Mouse (Mus musculus) thymus, postnatal 10 days (tissue): ENCODE results near the gene Pde10a.

Experiments used
- DNase-seq, 2 experiments: peaks; one replicate each; pipeline ENCODE4 v3.0.0; 2021; ENCODE audit warnings: low spot score in 2 of 2

The Pde10a gene

DNA sequence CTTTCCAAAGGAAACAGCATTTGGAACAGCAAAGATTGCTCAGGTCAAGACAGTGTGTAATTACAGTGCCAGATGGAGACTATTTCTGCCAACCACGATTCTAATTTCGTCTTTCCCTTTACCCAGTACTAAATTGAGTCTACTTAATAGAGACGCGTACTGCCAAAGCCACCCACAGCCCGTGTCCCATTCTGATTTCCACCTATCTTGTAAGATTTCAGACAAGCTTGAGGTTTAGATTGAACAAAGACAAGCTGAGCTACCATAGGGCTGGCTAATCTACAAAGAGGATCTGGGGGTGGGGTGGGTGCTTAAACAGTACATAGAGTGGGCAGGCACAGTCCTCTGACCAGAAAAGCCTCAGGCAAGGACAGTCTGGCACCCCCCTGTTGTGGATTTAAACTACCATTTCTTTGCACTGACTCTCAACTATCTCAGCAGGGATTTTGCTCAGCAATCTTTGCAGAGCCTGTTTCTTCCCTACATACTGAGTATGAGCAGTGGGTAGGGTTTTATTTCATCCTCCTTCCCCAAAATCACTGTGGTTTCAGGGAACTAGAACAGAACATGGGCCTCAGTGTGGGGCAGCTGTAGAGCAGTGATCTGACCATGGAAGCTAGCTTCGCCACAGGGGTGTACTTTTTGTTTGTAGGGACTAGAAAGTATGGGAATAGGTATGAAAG, 507.3 kb downstream of the Pde10a start:
- DNase-seq: no peak

DNA sequence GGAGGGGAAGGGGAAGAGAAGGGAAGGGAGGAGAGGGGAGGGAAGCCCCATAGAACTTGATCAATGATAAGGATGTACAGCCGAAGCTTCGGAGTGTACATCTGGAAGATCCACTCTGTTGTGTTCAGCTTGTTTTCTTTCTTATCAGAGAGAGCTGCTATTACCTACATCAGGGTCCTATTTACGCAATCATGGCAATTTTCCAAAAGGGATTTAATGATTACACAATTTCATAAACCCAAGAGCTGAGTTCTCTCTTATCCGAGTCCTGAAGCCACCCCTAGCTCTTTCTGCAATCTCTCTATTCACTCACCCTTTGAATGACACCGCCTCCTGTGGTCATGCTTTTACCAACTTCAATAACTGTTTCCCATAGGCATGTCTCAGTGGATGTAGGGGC, 508.3 kb downstream of the Pde10a start:
- no peak for DNase-seq

DNA sequence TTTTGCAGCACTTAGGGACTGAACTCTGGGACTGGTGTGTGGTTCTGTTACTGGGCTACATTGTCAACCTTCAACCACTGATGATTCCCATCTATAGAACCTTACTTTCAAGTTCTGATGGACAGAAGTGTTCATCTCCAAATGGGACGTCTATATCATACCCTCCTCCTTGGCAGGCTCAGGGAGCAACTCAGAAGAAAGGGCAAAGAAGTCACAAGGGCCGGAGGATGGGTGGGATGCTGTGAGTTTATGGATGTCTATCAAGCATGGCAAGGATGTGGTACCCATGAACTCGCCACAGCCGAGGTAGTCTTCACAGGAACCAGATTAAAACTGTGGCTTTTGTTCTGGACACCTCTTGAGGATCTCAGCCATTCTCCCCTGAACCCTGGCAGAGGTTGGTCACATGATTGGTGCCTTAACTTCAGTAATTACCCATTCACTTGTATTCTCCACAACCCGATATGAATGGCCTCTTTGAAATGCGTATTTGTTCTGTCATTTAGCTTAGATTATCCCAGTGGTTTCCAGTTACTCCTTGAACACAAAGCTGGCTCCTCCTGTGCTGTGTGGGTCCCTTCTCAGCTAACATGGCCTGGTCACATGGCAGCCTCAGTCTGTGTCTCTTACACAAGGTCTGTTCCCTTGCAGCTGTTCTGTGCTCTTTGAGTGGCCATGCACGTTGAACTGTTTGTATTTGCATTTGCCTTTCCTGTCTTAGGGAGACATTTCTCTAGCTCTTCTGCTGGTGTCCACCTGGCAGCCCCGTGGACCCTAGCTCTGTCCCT, 510.6 kb downstream of the Pde10a start:
- no peak for DNase-seq
